Mouse (Mus musculus): ENCODE measurements around the gene Btk.

Gene Btk

GRCm38 (mm10) chrX:134582888-134583669, at the start of gene Btk:
Btk (minus strand) TSS chrX:134583570.
- no peak for DNase-seq (ENCODE audit: low read depth in 2 of 2, low spot score in 2 of 2)

GRCm38 (mm10) chrX:134632710-134633109, 49.3 kb upstream of the Btk start:
- DNase-seq (ENCODE audit: low read depth in 2 of 2, low spot score in 2 of 2), result no peak

- no peak for DNase-seq (ENCODE audit: low read depth in 2 of 2, low spot score in 2 of 2)
These were observed 44.8 kb upstream of the Btk start for GRCm38 (mm10) chrX:134628200-134628599.

- no peak for DNase-seq (ENCODE audit: low read depth in 2 of 2, low spot score in 2 of 2)
These were observed 40.0 kb upstream of the Btk start for GRCm38 (mm10) chrX:134623350-134623749.

- no peak for DNase-seq (ENCODE audit: low read depth in 2 of 2, low spot score in 2 of 2)
These were observed 38.3 kb upstream of the Btk start for GRCm38 (mm10) chrX:134621685-134622084.

- DNase-seq (ENCODE audit: low read depth in 2 of 2, low spot score in 2 of 2), result no peak
These were observed 37.0 kb upstream of the Btk start for GRCm38 (mm10) chrX:134620254-134620865.

GRCm38 (mm10) chrX:134619695-134620094, 36.3 kb upstream of the Btk start:
- no peak for DNase-seq (ENCODE audit: low read depth in 2 of 2, low spot score in 2 of 2)

- DNase-seq (ENCODE audit: low read depth in 2 of 2, low spot score in 2 of 2), result no peak
These were observed 30.9 kb upstream of the Btk start for GRCm38 (mm10) chrX:134614306-134614705.

GRCm38 (mm10) chrX:134612285-134612959, 29.1 kb upstream of the Btk start:
- DNase-seq (ENCODE audit: low read depth in 2 of 2, low spot score in 2 of 2), result no peak

GRCm38 (mm10) chrX:134610984-134611383, 27.6 kb upstream of the Btk start:
- no peak for DNase-seq (ENCODE audit: low read depth in 2 of 2, low spot score in 2 of 2)

GRCm38 (mm10) chrX:134609472-134609871, 26.1 kb upstream of the Btk start:
- peak in 1 of 2 experiments; percentile 8 for DNase-seq (ENCODE audit: low read depth in 2 of 2, low spot score in 2 of 2)

- no peak for DNase-seq (ENCODE audit: low read depth in 2 of 2, low spot score in 2 of 2)
These were observed 18.2 kb upstream of the Btk start for GRCm38 (mm10) chrX:134601380-134602120.

- DNase-seq (ENCODE audit: low read depth in 2 of 2, low spot score in 2 of 2), result peak; percentile 83 to 86
These were observed 17.4 kb upstream of the Btk start, which contains the start of the genes Gla and Hnrnph2 for GRCm38 (mm10) chrX:134600659-134601379. Gla (minus strand) TSS chrX:134601125. Hnrnph2 (plus strand) TSS chrX:134601179.

- no peak for DNase-seq (ENCODE audit: low read depth in 2 of 2, low spot score in 2 of 2)
These were observed 16.7 kb upstream of the Btk start for GRCm38 (mm10) chrX:134599922-134600565.

- DNase-seq (ENCODE audit: low read depth in 2 of 2, low spot score in 2 of 2), result no peak
These were observed 6.5 kb upstream of the Btk start for GRCm38 (mm10) chrX:134589836-134590235.

- DNase-seq (ENCODE audit: low read depth in 2 of 2, low spot score in 2 of 2), result no peak
These were observed 5.6 kb upstream of the Btk start for GRCm38 (mm10) chrX:134588997-134589396.

GRCm38 (mm10) chrX:134588261-134588660, 4.9 kb upstream of the Btk start:
- DNase-seq (ENCODE audit: low read depth in 2 of 2, low spot score in 2 of 2), result no peak

- no peak for DNase-seq (ENCODE audit: low read depth in 2 of 2, low spot score in 2 of 2)
These were observed 3.1 kb upstream of the Btk start for GRCm38 (mm10) chrX:134586447-134586846.

GRCm38 (mm10) chrX:134585103-134586002, 2.0 kb upstream of the Btk start, which contains the start of gene Rpl36a:
Rpl36a (plus strand) TSS chrX:134585654.
- peak; percentile 87 to 88 for DNase-seq (ENCODE audit: low read depth in 2 of 2, low spot score in 2 of 2)

All from CD8-positive naive resting alpha-beta T cell, adult 2 months (primary cell).